Mouse (Mus musculus) inflammation-experienced regulatory T-cells, adult 6 months (primary cell): ENCODE measurements around the gene Tymp. TPM values are rescaled to one million over a fixed set of nuclear protein-coding genes. Genes with fewer than 3 reads are reported as not detected.

ENCODE experiments used
- ATAC-seq: one replicate; pipeline ENCODE4 v1.8.0; 2017
- polyA plus RNA-seq, 3 experiments: library from polyadenylated mRNA; unstranded; fragments of 100-300 nt; shearing (Covaris generic); gene quantifications; one replicate each; pipeline ENCODE4 v1.2.1; 2017

Gene Tymp
- polyA plus RNA-seq, 3 experiments from 2014 or later = 0.94 to 0.99 TPM; not detected in 1

DNA sequence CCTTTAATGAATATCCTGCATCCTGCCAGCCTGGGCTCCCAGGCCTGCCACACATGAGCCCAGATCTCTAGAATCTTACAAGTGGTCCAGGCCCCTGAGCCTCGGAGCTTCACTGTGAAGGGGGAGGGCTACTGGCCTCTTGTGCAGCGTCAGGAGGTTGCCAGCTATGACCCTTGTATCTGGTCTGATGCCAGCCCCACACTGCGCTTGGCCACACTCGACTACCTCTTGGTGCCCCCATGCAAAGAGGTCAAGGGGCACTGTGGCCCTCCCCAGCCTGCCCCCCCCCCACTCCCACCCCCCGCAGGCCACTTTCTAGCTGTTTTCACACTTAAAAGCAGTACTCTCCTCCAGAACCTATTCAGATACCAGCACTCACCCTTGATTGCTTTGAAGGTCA, 50.4 kb downstream of the Tymp start:
- ATAC-seq = no peak

DNA sequence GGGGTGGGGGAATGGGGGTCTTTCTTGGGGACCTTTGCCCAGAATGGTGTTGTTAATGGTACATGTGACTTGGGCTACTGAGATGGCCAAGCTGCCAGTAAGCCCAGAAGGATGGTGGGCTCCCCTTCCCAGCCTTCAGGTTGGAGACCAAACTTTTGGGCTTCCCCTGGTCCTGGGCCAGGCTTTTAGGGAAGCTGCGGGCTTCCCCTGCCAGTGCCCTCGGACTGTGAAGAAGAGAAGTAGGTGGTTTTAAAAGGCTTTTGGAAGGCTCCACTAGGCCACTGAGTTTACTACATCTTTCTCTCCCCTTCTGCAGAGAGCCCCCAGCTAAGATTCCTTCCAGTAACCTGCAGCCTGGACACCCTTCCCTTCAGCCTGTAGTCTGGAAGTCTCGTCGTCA, 53.2 kb downstream of the Tymp start:
- no peak for ATAC-seq

DNA sequence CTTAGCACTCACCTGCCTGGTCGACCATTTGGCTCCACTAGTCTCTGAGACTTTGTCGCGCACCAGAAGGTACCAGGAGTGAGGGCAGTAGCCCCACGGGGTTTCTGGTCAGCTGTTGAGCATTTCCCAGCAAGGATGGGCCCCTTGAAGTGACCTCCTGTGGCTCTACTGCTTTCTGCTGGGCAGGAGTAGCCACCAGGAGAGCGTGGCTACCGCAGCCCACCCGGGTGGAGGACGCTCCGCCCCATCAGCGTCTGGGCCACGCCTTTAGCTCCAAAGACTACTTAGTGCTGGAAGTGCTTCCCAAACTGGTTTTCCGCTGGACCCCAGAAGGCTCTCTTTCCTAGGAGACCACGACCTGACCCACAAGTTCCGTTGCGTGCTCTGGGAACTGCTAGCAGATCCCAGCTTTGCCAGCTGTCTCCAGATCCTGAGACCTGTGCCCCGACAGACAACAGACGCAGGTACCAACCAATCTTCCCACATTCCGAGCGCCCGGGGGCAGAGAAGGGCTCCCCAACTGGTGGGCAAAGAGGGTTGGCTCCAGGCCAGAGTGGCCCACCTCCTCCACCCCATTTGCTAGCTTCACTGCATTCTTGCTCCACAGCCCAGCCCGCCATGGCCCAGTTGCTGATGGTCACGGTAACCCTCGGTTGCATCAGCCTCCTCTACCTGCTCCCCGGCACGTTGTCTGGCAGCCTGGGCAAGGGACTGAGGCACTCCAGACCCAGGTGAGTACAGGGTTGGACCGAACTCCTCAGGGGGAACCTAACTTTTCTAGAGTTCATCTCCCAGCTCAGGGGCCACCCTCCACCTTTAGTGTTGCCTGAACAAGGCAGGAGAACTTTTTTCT, 53.9 kb downstream of the Tymp start, which contains the start of gene Adm2:
Gene Adm2 (plus strand): TSS at position 51 of the 853 bp plus-strand sequence.
- ATAC-seq = no peak

Other genes with a start within 250 kb of the Tymp start
- 10 to 100 TPM in 2 of 3 experiments, 1 to 10 TPM in 1; 8.6 to 29.8 (median 25.6) TPM for gene Hdac10, start 248.3 kb downstream of the Tymp start, polyA plus RNA-seq
- 1 to 10 TPM in 2 of 3 experiments, under 1 TPM in 1; 0.50 to 3.6 (median 2.8) TPM for gene Mapk12, start 236.3 kb downstream of the Tymp start, polyA plus RNA-seq
- 10 to 100 TPM in 2 of 3 experiments, 1 to 10 TPM in 1; 8.2 to 23.6 (median 21.4) TPM for gene Mapk11, start 227.4 kb downstream of the Tymp start, polyA plus RNA-seq
- gene Plxnb2, start 196.3 kb downstream of the Tymp start, polyA plus RNA-seq = 1 to 10 TPM; 1.0 to 3.7 (median 1.7) TPM
- gene Dennd6b, start 180.5 kb downstream of the Tymp start, polyA plus RNA-seq = 10 to 100 TPM in 2 of 3 experiments, 1 to 10 TPM in 1; 3.4 to 16.7 (median 13.6) TPM
- 10 to 100 TPM; 21.5 to 33.7 (median 30.1) TPM for gene Ppp6r2, start 165.5 kb downstream of the Tymp start, polyA plus RNA-seq
- 100 to 1,000 TPM in 2 of 3 experiments, 10 to 100 TPM in 1; 63.2 to 112 (median 106) TPM for gene Sbf1, start 61.7 kb downstream of the Tymp start, polyA plus RNA-seq
- gene Adm2, start 54.3 kb downstream of the Tymp start, polyA plus RNA-seq = not detected
- gene Miox, start 42.6 kb downstream of the Tymp start, polyA plus RNA-seq = not detected
- 10 to 100 TPM; 24.7 to 44.0 (median 34.7) TPM for gene Lmf2, start 21.4 kb downstream of the Tymp start, polyA plus RNA-seq
- 100 to 1,000 TPM; 145 to 237 (median 180) TPM for gene Ncaph2, start 21.3 kb downstream of the Tymp start, polyA plus RNA-seq
- gene Sco2, start 3.2 kb downstream of the Tymp start, polyA plus RNA-seq = 1 to 10 TPM in 1 of 3 experiments, under 1 TPM in 1, not detected in 1; 0.82 to 3.4 TPM
- gene Odf3b, start 2.2 kb upstream of the Tymp start, polyA plus RNA-seq = 1 to 10 TPM in 2 of 3 experiments, under 1 TPM in 1; 0.41 to 2.0 (median 1.8) TPM
- under 1 TPM in 1 of 3 experiments, not detected in 2; 0.08 TPM for gene Klhdc7b, start 7.9 kb upstream of the Tymp start, polyA plus RNA-seq
- gene Syce3, start 33.5 kb upstream of the Tymp start, polyA plus RNA-seq = not detected
- gene Cpt1b, start 48.8 kb upstream of the Tymp start, polyA plus RNA-seq = under 1 TPM; 0.15 to 0.82 (median 0.45) TPM
- 1 to 10 TPM; 4.2 to 7.1 (median 6.1) TPM for gene C730034F03Rik, start 52.5 kb upstream of the Tymp start, polyA plus RNA-seq
- under 1 TPM in 1 of 3 experiments, not detected in 2; 0.28 TPM for gene Gm44502, start 52.7 kb upstream of the Tymp start, polyA plus RNA-seq
- 10 to 100 TPM; 45.1 to 62.2 (median 57.2) TPM for gene Chkb, start 52.9 kb upstream of the Tymp start, polyA plus RNA-seq
- under 1 TPM in 2 of 3 experiments, not detected in 1; 0.08 to 0.40 TPM for gene Mapk8ip2, start 76.9 kb upstream of the Tymp start, polyA plus RNA-seq
- 10 to 100 TPM in 1 of 3 experiments, 1 to 10 TPM in 2; 4.9 to 12.1 (median 6.8) TPM for gene Arsa, start 100.4 kb upstream of the Tymp start, polyA plus RNA-seq
- gene Shank3, start 122.6 kb upstream of the Tymp start, polyA plus RNA-seq = not detected
- gene Acr, start 191.3 kb upstream of the Tymp start, polyA plus RNA-seq = not detected
- 1 to 10 TPM; 1.5 to 2.2 (median 1.5) TPM for gene Rabl2, start 214.9 kb upstream of the Tymp start, polyA plus RNA-seq